Mouse (Mus musculus): Measurements from ENCODE around the gene Nop10.
A peak's percentile ranks its signal among the peaks of the same experiment; 100 is the strongest.

Nop10 gene

DNA sequence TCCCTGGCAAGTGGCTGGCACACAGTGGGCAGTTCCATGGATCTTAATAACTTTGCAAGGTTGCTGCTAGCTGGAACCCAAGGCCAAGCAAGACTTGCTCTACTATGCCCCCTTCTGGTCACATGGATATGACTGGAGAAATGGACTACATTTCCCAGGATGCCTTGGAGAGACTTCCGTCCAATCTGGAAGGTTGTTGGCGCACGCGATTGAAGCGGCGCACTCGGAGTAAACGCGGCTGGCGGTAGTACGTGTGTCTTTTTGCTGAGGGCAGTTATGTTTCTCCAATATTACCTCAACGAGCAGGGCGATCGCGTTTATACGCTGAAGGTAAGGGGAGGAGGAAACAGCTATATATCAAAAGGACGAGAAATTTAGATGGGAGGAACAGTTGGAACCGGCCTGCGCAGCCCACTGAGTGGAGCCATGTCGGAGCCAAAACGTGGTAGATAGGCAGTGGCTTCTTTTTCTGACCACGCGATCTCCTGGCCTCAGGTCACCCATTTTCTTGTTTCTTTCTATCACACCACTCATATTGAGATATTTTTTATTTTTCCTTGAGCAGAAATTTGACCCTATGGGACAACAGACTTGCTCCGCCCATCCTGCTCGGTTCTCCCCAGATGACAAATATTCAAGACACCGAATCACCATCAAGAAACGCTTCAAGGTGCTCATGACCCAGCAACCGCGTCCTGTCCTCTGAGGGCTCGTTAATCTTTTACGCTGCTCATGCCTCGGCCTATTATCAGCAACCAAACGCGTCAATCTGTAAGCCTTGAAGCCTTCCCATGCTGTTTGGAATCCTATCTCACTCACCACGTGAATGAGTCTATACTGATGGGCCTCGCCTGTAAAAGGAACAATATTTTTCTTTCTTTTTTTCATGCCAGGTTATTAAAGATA is at the start of gene Nop10:
Gene Nop10, plus strand, starts transcription at position 179 of the 906 bp plus-strand sequence.
- DNase-seq (ENCODE audit: extremely low spot score) = peak; percentile 88

- peak; percentile 8 for DNase-seq (ENCODE audit: extremely low spot score)
These were observed 45.7 kb upstream of the Nop10 start for GRCm38 (mm10) chr2:112215977-112216376.

GRCm38 (mm10) chr2:112217614-112218013 is 44.1 kb upstream of the Nop10 start:
- DNase-seq (ENCODE audit: extremely low spot score) = no peak

- DNase-seq (ENCODE audit: extremely low spot score) = no peak
These were observed 40.8 kb upstream of the Nop10 start for GRCm38 (mm10) chr2:112220880-112221279.

GRCm38 (mm10) chr2:112222607-112223006 is 39.1 kb upstream of the Nop10 start:
- no peak for DNase-seq (ENCODE audit: extremely low spot score)

GRCm38 (mm10) chr2:112224356-112224755 is 37.4 kb upstream of the Nop10 start:
- no peak for DNase-seq (ENCODE audit: extremely low spot score)

DNA sequence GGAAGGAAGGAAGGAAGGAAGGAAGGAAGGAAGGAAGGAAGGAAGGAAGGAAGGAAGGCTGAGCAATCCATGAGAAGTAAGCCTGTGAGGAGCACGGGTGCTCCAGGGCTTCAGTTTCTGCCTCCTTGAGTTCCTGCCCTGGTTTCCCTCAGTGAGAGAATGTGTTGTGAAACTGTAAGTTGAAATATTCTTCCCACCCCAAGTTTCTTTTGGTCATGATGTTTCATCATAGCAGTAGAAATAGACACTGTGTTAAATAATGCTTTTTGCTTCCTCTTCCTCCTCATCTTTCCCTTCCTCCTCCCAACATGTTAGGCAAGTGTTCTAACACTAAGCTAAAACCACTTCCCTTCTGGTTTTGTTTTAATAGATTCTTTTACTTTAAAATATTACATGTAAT is 29.1 kb upstream of the Nop10 start:
- no peak for DNase-seq (ENCODE audit: extremely low spot score)

- DNase-seq (ENCODE audit: extremely low spot score) = no peak
These were observed 25.1 kb upstream of the Nop10 start for GRCm38 (mm10) chr2:112236620-112237019.

DNA sequence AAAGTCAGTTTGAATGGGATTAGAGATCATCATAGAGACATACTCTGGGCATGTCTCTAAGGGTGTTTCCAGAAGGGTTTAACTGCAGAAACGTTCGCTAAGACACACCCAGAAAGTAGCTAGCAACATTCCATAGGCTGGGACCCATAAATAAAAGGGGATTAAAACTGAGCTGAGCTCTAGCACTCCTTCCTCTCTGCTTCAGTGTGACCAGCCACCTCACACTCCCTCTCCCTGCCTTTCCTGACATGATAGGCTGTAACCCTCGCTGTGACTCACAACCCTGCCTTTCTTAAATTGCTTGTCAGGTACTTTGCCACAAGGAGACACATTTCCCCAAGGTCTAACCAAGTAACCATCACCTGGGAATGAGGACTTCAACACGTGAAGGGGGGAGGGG is 23.7 kb upstream of the Nop10 start:
- DNase-seq (ENCODE audit: extremely low spot score) = no peak

GRCm38 (mm10) chr2:112239212-112239934 is 22.4 kb upstream of the Nop10 start, which contains the start of gene Lpcat4:
Lpcat4 (plus strand) TSS chr2:112239468.
- peak; percentile 90 for DNase-seq (ENCODE audit: extremely low spot score)

DNA sequence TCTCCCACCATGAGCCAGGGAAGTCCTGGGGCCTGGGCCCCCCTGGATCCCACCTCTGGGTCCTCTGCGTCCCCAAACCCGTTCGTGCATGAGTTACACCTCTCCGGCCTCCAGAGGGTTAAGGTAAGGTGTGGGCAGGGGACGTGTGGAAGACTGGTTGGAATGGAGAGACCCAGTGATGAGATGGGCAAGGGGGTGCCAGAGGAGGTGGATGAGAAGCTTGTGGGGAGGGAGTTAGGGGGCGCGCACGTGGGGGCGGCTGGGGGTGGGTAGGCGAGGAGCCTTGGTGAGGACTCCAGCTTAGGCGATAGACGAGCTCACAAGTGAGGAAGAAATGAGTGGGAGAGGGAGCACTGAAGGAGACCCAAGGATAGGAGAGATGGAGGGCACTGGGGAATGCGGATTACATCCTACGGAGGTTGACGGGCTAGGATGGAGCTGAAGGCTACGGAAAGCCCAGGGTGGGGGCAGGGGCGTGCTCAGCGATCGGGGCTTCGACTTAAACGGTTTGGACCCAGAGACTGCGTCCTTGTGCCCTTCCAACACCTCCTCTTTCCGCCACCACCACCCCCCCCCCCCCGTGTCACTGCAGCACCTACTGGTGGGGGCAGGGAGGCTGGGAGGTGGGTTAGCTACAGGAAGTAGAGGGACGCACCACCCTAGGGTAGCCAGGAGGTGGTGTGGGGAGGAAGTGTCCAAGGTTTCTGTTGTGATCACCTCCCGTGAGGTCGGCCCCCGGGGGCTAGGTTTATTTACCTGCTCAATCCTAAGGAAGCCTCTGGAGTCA is 21.6 kb upstream of the Nop10 start:
- DNase-seq (ENCODE audit: extremely low spot score) = peak; percentile 48

GRCm38 (mm10) chr2:112241787-112242186 is 19.9 kb upstream of the Nop10 start:
- DNase-seq (ENCODE audit: extremely low spot score) = no peak

DNA sequence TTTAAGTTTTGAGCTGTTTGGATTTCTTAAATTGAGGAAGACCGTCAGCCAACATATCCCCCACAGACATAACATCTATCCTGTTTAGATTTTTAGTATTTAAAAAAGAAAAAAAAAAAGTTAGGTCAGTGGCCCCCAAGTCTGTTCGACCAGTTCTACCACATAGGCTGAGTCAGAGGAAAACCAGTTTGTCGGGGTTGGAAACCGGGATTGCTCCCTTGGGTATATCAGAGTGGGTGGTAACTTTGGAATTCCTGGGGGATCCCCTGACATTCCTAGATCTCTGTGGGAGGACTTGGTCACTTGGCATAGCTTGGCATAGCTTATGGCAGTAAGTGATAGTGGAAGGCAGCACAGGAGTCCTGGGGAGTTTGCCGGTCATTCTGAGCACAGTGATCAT is 16.4 kb upstream of the Nop10 start:
- no peak for DNase-seq (ENCODE audit: extremely low spot score)

DNA sequence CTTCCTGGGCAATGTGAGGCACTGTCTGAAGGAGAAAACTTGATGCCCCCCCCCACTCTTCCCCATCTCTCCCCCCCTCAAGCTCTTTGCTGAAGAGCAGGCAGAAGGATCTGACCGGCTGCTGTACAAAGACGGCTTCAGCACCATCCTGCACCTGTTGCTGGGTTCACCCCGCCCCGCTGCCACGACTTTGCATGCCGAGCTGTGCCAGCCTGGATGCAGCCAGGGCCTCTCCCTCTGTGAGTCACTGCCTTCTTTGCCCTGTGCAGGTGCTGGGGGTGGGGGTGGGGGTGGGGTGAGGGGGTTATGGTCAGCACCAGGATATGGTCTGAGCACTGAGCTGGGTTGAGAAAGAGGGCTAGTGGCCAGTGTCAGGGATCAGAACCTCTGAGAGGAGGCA is 15.5 kb upstream of the Nop10 start:
- DNase-seq (ENCODE audit: extremely low spot score) = no peak

GRCm38 (mm10) chr2:112247323-112247722 is 14.4 kb upstream of the Nop10 start:
- no peak for DNase-seq (ENCODE audit: extremely low spot score)

- no peak for DNase-seq (ENCODE audit: extremely low spot score)
These were observed 11.8 kb upstream of the Nop10 start for GRCm38 (mm10) chr2:112249780-112250453.

GRCm38 (mm10) chr2:112254675-112255515 is 6.8 kb upstream of the Nop10 start:
- no peak for DNase-seq (ENCODE audit: extremely low spot score)

DNA sequence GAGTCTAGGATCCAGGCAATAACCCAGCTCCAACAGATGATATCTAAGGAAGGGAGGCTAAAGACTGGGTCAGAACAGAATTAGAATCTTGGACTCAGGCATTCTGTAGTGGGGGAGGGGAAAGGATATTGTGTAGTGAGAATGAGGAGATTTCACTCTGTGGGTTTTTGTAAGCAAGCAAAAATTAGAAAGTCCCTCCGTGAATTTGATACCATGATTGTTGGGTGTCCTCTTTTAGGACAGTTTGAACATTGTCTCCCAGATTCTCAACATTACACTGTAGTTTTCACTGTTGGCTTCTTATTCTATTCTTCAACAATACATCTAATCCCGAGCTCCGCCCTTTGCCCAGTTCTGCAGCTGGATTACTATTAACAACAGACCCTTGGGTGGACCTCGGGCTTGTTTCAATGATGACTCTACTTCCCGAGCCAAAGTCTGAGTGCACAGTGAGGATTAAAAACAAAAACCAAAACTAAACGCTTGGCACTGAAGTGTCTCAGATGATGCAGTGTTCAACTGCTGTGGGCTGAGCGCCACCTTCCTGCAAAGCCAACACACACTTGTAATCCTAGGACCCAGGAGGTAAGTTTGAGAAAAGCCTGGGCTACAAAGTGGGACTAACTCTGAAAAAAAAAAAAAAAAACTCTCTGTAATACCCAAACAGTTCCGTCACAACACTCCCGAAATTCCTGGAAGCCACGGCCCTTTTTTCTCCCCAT is 2.3 kb upstream of the Nop10 start, which contains the start of gene Nutm1:
Gene Nutm1, minus strand, starts transcription at position 51 of the 722 bp plus-strand sequence.
- no peak for DNase-seq (ENCODE audit: extremely low spot score)

- DNase-seq (ENCODE audit: extremely low spot score) = no peak
These were observed 1.1 kb downstream of the Nop10 start for GRCm38 (mm10) chr2:112262779-112263295.

DNA sequence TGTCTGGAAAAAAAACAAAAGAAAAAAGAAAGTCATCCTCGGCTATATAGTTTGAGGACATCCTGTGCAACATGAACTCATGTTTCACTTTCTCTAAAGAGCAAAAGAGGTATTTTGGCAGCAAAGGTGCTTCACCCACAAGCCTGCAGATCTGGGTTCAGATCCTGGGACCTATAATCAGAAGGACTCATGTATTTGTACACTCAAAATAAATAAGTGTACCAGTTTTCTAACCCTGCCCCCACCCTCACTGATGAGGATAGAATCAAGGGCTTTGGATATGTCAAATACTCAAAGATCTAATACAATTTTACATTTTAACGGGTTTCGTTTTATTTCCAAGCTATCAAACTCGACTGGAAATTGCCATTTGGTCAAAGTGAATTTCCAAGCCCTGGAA is 2.6 kb downstream of the Nop10 start:
- no peak for DNase-seq (ENCODE audit: extremely low spot score)

Data from embryo, embryonic 9.5 days (tissue).